Mouse (Mus musculus) layer of hippocampus, adult 9-10 months (tissue): ENCODE data around the gene Cdk19.
A peak's percentile ranks its signal among the peaks of the same experiment; 100 is the strongest.
"Not testable (repeated sequence)": the region's sequence is repeated elsewhere in the genome, so short reads cannot be mapped to it uniquely, and the experiment has no call there.

Source experiments
- DNase-seq: peaks from one replicate; pipeline ENCODE4 v3.0.0; 2022; ENCODE audit warnings: low spot score

Gene Cdk19

GRCm38 (mm10) chr10:40481534-40481933 is 142.2 kb downstream of the Cdk19 start:
- DNase-seq, result no peak

- DNase-seq, result no peak
These were observed 142.9 kb downstream of the Cdk19 start for GRCm38 (mm10) chr10:40482285-40482684.

DNA sequence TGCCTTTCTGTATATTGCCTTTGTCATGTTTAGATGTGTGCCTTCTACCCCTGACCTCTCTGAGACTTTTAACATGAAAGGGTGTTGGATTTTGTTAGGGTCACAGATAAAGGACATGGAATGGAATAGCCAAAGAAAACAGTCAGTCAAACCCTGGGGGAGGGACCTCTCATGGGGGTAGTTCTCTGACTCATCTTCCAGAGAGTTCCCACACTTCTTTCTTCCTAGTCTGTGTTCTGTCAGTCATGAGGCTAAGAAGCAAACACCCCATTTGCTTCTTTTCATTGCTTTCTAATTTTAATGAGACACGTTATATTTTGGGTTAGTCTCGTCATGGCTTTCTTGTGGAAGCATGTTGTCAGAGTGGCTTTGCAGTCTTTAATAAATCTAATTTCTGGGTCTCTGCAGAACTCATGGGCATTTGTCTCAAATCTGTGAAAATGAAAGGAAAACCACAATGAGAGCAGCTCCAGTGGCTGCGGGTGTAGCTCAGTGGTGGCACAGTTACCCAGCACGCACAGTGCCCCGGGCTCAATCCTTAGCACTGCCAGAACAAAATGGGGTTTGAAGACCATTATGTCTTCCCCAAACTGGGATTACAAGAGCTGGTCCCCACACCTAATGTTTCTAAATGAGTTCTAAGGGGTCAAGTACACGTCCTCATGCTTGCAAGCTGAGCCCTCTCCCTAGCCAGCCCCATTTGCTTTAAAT is 149.9 kb downstream of the Cdk19 start:
- DNase-seq, result no peak

DNA sequence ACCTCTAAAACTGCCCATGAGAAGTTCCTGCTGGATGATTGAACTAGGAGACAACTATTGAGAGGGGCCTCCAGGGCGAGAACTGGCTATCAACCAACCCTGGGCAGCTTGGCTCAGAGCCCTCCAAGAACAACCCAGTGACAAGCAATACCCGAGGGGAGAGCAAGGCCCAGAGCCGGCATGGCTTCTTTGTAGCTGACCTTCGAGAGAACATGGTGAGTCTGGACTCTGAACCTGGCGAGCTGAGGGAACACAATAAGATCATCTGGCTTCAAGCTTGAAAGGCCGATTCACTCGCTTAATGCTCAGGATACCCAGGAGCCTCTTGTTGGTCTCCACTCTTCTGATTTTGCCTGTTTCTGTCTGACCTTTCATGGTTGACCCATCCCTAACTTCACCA is 151.8 kb downstream of the Cdk19 start:
- no peak for DNase-seq

GRCm38 (mm10) chr10:40491748-40492147 is 152.4 kb downstream of the Cdk19 start:
- DNase-seq, result no peak

GRCm38 (mm10) chr10:40494181-40495162 is 155.1 kb downstream of the Cdk19 start:
- no peak for DNase-seq

DNA sequence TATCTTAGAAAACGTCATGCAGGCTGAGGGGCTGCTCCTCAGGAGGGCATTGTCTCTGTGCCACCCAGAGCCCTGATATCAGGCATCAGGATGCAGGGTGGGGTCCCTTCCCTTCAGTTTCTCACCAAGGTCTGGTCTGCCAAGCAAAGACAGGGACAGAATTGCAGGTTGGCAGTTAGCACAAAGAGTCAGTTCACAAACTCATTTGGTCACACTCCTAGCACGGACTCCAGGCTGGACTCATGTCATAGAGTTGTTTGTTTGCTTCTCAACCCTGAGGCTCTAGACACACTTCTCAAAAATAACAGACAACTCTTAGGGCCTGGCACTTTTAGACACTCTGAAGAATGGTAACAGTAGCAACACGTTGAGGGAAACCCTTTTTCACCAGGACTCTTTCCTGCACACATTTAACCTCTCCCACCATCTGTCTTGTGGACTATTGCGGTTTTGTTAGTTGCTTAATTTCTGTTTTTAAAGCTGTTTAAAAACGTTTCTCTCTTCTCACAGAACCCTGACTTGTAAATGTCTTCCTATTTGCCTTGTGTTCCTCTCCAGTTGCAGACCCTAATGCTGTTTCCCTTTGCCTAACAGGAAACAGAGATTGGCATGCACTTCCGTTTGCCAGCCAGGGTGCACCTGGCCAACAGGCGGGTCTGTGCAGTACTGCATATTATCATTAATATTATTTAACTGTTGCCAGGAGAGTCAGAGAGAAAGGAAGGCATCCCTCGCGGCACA is 158.1 kb downstream of the Cdk19 start:
- no peak for DNase-seq

GRCm38 (mm10) chr10:40498426-40498825 is 159.1 kb downstream of the Cdk19 start:
- DNase-seq, result no peak

DNA sequence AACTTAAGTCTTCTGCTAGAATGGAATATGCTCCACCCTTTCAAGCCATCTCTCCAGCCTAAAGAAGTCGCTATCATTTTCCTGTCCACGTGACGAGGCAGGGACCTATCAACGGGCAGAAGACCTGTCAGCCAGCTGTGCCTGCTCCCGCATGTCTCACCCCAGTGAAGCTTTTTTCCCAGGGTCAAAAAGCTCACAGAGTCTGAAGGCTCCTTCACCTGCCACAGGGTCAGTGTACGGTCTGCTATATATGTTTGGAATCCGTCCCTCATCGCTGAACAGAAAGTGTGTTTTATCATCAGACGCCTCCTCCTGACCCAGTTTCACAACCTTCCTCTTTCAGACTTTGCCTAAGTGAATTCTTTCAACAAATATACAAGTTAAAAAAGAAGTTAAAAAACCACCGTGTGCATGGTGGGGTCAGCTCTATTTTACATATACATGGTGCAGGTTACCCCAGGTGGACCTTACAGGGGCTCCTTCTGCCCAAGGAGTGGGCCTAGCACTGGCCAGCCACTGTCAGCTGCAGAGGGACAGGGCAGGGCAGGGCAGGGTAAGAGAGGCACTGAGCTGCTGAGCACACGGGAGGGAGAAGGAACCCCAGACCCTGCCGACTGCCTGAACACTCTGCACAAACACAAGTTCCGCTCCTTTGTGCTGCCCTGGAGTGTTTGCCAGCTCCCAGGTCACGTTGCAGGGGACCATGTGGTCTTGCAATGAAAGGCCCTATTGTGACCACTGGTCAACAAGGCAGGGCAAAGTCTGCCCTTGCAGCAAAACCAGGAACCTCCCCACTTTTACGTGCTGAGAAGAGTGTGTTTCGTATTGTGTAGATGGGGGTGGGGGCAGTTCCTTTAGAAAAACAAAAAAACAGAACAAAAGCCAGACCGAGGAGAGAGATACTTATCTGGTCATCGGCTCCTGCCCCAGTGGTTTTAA is 160.2 kb downstream of the Cdk19 start:
- peak; percentile 71 for DNase-seq

DNA sequence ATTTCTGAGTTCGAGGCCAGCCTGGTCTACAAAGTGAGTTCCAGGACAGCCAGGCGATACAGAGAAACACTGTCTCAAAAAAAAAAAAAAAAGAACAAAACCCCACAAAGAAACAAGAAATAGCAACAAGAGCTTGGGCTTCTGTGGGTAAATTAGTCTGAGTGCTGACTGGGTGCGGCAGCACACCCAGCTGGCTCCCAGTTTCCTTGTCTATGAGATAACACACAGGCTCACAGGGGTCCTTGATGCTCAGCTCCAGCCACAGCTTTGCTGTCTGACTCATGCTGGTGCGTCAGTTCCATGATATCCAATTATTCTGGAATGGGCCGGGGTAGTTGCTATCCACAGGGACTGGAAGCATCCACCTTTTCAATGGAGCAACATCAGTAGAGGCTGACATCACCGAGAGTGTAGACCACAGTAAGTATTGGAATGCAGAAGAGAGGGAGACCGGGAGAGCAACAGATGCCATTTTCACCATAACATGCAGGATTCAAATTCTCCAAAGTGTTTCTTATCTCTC is 161.4 kb downstream of the Cdk19 start:
- DNase-seq, result no peak

GRCm38 (mm10) chr10:40502734-40503133 is 163.4 kb downstream of the Cdk19 start:
- DNase-seq, result no peak

- DNase-seq, result no peak
These were observed 171.0 kb downstream of the Cdk19 start for GRCm38 (mm10) chr10:40510356-40510755.

- DNase-seq, result no peak
These were observed 171.9 kb downstream of the Cdk19 start for GRCm38 (mm10) chr10:40511221-40511677.

DNA sequence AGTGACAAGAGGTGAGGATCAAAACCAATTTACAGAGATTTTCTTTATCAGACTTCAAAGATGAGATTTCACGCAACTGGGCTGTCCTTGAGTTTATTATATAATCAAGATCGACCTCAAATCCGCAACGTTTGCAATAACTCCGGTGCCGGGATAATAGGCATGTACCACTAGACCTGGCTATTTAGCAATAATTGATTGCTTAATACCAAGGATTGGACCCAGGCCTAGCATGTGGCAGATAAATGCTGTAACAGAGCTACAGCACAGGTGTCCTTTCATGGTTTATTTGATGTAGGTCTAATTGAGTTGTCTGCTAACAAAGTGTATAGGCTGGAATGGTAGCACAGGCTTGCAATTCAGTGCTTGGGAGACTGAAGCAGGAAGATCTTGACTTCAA is 172.8 kb downstream of the Cdk19 start:
- no peak for DNase-seq

DNA sequence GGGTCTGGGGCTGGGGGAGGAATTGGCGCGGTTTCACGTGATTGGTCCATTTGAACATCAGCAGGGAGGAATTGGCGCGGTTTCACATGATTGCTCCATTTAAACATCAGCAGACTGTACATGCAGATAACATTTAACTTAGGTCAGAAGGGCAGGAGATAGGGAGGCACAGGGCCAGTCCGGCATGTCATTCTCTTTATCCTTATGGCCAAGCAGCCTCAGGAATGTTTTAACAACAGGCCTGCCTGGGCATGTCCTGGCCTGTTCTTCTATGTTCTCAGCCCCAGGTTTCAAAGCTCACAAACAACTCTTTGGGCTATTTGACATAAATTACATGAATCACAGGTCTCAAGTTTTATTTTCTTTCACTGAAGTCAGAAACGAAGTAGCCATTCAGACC is 173.6 kb downstream of the Cdk19 start:
- DNase-seq, result not testable (repeated sequence)

- DNase-seq, result no peak
These were observed 175.9 kb downstream of the Cdk19 start for GRCm38 (mm10) chr10:40515225-40515681.

- no peak for DNase-seq
These were observed 177.1 kb downstream of the Cdk19 start for GRCm38 (mm10) chr10:40516421-40516820.

- DNase-seq, result no peak
These were observed 180.2 kb downstream of the Cdk19 start for GRCm38 (mm10) chr10:40519586-40519985.

DNA sequence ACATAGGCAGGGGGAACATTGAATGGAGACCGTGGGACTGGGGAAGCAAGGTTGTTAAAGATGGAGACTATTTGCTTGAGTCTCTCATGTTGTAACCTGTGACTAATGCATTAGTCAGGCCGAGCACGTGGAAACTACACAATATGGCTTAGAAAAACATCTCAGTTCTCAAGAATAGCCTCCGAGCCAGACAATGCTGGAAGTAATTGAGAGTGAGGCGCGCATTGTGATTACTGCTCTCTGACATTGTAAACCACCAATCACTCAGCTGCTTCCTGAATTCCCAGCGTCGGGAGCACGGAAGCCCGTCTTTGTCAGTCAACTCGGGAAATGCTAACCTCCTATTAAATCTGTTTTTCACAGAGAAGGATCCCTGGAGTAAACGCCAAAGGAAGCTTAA is 182.2 kb downstream of the Cdk19 start:
- no peak for DNase-seq

- no peak for DNase-seq
These were observed 184.1 kb downstream of the Cdk19 start for GRCm38 (mm10) chr10:40523312-40523975.
